Mouse (Mus musculus) thymus, adult 18-20 months (tissue): Measurements from ENCODE around the gene Khk.

ENCODE experiments used
- DNase-seq, 2 experiments: peaks; one replicate each; pipeline ENCODE4 v3.0.0; 2022; ENCODE audit warnings: mixed read lengths in 2 of 2

Khk gene

GRCm38 (mm10) chr5:30943004-30943403 is 21.8 kb downstream of the Khk start:
- DNase-seq, result no peak

- no peak for DNase-seq
Measured at GRCm38 (mm10) chr5:30944344-30944743, 23.1 kb downstream of the Khk start.

DNA sequence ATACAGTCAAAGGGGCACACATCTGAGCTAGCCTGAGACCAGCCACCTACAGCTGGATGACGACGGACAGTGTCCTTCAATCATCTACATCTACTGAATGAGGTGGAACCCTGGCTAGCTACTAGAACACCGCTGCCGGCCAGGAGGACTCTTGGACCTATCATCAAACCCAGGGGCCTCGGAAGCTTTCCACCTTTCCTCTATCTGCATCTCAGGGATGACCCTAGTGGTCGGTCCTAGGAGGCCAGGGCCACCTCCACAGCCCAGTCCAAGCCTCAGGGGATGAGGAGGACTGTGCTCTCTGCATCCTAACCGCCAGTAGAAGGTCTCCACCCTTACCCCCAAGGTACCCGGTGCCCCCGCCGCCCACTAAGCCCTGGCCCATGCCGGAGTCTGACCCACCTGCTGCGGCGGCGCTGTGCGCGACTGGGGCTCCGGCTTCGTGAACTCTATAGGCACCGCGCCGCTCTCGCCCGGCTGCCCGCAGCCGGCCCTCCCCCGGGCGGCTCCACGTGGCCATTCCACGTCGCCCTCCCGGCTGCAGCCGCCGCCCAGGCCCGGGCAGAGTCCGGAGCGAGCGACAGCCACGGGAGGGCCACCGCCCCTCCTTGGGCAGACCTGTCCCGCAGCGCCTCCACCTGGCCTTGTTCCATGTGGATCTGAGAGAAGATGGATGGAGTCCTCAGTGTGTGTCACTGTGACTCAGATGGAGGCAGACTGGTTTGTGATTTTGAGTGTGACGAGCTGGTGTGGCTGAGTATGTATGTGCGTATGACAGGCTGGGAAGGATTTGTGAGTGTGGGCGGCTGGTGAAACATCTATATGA is 23.9 kb downstream of the Khk start, which contains the start of gene Cgref1:
Cgref1 (minus strand) TSS at position 636 of the 826 bp plus-strand sequence.
- DNase-seq, result no peak

DNA sequence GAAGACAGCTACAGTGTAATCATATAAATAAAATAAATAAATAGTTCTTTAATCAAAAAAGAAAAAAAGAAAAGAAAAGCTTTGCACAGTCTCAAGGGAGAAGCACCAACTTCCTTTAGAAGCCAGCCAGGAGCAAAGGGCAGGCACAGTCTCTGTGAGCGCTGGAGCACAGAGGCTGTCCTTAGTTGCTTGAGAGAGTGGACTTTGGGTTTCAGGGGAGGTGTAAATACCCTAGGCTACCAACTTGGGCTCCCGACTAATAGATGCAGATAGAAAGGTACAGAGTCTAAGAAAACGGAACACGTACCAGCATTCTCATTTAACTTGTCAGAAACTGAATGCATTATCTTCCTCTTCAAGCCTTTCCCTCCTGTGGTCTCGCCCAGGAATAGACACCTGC is 27.4 kb downstream of the Khk start:
- DNase-seq, result no peak

DNA sequence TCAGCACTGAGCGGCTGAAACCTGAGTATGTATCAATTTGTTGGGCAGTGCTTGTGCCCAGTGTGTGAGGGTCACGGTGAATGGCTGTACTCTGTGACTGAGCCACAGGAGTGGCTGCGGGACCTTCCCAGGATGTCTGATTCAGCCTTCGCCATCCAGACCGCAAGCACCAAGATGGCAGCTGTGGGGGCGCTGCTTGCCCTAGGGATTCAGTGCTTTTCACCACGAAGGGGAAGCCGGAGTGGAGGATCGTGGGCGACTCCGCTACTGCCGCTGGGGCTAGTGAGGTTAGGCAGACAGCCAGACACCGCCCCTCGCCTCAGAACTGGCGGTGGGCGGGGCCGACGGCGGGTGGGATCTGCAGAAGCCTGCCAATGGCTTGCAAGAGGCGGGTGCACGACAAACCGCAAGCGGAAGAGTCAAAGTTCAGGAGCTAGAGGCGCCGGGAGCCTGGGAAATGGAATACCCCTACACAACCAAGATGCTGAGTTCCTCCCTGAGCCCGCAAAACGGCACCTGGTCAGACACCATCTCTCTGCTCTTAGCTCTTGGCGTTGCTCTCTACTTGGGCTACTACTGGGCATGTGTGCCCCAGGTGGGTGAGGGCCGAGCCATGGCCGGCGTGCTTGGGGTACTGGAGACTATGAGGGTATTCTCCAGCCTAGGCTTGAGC is 28.6 kb downstream of the Khk start:
- peak; percentile 93 for DNase-seq

- no peak for DNase-seq
Measured at GRCm38 (mm10) chr5:30950451-30950850, 29.2 kb downstream of the Khk start.

GRCm38 (mm10) chr5:30950922-30951321 is 29.7 kb downstream of the Khk start:
- no peak for DNase-seq

DNA sequence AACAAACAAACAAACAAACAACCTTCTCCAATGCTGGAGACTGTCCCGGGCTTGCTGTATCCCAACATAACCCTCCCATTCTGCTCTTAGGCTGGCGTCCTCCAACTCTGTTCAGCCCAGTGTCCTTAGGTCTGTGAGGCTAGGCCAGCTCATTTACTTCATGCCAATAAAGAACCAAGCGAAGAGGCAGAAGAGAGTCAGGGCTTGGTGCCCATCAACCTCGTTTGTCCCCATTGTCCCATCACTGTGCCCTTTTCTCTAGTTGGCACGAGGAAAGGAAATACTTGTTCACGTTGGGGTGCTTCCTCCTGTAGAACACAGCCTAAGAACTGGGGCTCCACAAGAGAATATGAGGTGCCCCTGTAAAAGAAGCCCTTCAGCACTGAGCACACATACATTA is 30.5 kb downstream of the Khk start:
- DNase-seq, result no peak

DNA sequence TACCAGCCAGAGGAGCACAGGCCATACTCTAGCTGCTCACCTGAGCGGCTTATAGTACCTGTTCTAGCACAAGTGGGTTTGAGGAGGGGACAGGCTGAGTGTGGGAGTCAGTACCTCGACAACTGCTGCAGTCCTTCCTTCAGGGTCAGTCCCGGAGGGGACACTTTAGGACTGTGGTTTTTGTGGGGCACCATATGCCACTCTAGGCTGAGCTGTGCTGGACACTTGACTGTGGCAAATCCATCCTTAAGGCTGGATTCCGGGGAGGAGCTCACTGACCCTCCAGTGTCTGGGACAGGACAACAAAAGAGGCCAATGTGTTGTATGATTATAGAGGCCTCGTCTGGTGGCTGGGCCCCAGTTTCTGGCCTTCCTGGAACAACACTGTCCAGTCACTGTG is 31.3 kb downstream of the Khk start:
- DNase-seq, result no peak

GRCm38 (mm10) chr5:30954065-30954464 is 32.8 kb downstream of the Khk start:
- no peak for DNase-seq

- DNase-seq, result no peak
Measured at GRCm38 (mm10) chr5:30954556-30954955, 33.3 kb downstream of the Khk start.

DNA sequence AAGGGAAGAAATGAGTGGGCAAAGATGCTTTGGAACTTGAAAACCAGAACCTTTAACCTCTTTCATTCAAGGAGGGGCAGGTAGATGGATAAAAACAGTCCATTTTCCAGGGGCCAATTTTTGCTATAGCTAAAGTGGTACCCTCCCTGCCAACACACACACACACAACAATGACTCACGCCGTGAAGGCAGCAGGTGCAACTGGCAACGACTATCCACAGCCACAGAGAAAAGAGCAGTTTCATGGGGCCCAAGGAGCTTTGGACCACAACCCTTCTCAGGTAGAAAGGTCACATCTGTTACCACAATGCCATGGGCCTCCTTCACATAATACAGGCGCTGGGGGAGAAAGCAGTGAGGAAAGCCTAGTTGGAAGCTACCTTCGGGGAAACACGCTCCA is 34.5 kb downstream of the Khk start:
- DNase-seq, result no peak

DNA sequence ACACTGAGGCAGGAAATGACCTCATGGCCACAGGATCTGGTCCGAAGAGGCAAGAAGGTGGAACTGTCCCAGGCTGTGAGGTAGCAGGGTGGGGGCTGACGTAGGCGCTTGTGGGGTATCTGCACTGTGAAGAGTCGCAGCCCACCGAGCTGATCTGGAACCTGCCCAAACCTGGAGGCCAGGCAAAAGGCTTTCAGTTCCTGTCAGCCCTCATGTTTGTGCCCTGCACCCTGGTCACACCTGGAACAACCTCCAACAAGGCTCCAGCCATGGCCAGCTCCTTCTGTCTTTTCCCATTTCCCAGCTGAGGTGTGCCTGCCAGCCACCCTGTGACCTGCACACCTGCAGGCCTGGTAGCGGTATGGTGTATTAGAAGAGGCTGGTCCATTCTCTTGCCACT is 36.7 kb downstream of the Khk start:
- DNase-seq, result no peak

- DNase-seq, result no peak
Measured at GRCm38 (mm10) chr5:30959198-30959854, 38.1 kb downstream of the Khk start.

DNA sequence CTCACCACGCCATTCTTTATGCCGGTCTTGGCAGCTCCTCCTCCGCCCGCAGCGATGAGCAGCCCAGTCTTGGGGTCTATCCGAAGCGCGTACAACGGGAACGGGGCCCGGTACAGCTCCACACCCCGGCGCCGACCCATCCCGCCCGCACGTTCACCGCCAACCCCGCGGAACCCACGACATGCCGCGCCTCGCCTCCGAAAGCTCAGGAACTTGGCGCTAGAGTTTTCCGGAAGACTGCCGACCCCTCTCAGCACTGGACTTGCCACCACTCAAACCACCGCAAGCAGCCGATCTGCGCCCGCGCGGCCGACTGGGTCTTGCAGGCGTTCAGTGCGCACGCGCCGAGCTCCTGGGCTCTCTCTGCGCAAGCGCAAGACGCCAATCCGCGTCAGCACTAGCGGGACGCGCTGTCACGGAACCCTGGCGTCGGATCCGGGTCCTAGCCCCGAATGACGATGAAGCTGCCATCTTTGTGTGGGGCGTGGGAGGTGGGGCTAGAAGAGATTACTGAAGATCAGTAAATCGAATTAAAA is 38.8 kb downstream of the Khk start, which contains the start of gene Preb:
Preb (minus strand) TSS at position 396 of the 536 bp plus-strand sequence.
- DNase-seq, result peak; percentile 97

DNA sequence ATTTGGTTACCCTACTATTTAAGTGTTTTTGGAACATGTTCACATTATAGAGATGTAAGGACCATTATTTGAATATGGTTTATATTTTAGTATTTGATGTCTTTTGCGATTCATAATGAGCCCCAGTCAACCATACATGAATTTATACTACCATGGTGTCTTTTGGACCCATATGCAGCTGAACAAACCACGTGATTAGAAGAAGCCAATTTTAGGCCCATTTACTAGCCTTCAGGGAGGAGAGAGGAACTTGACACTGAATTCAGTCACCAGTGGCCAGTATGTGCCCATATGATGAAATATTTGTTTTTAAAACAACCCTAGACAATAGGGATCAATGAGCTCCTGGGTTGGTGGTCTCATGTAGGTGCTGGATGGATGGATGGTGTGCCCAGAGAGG is 39.6 kb downstream of the Khk start:
- no peak for DNase-seq

DNA sequence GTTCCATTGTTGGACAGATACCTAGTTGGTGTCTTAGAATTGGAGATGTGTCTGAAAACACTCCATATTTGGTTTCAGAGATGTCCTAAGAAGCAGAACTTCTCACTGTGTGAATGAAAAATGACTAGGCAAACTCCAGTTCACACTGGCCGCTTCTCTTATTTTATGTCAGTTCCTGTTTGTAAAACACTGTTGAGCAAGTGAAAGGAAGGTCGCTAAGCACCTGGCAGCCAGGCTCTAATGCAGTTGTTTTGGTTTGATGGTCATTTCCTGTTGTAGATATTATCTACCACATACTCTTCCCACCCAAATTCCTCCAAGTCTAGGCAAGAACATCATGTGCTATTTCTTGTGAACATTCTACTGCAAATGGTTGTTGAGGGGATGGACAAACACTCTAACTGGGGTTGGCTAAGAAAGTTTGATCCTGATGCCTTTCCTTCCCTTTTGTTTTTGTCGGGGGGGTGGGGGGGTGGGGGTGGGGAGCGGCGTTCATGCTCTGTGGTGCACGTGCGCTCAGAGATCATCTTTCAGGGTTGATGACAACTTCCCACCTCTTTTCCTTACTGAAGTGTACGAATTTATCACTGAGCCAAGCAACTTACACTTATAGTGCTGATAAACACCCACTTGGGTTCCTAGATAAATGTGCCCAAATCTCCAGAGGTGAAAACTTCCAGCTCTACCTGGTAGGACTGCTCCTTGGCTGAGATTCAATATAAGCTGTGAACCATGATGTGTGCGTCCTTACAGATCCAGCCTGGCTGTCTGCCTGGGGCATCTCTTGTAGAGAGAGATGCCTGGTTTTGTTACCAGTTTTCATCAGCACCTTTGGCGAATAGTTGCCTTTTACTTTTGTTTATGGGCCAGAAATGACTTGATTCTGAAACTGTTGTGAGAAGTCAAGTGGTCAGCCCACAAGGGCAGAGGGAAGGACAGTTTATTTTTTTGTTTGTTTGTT is 40.6 kb downstream of the Khk start:
- DNase-seq, result no peak

DNA sequence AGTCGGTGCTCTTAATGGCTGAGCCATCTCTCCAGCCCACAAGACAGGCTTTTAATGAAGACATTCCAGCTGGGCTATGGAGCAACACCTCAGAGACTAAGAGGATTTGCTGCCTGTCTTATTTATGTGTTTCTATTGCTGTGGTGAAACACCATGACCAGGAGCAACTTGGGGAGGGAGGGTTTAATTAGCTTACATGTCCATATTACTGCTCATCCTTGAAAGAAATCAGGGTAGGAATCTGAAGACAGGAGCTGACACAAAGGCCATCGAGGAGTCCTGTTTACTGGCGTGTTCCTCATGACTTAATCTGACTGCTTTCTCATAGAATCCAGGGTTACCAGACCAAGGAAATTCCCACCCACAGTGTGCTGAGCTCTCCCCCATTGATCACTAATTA is 42.7 kb downstream of the Khk start:
- DNase-seq, result no peak

DNA sequence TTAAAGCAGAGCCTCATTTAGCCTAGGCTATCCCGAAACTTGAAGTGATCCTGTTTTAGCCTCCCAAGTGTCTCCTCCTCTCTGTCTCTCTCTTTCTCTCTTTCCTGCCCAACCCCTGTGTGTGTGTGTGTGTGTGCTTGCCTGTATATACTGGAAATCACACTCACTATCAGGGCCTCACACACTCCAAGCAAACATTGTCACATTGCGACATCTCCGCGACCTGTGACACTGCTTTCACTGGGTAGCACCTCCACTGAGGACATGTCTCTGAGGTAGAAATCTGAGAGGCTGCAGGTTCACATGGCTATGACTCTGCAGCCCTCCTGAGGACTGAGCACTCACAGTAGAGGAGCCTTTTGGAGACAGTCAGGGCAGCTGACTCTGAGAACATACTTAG is 45.0 kb downstream of the Khk start:
- no peak for DNase-seq

DNA sequence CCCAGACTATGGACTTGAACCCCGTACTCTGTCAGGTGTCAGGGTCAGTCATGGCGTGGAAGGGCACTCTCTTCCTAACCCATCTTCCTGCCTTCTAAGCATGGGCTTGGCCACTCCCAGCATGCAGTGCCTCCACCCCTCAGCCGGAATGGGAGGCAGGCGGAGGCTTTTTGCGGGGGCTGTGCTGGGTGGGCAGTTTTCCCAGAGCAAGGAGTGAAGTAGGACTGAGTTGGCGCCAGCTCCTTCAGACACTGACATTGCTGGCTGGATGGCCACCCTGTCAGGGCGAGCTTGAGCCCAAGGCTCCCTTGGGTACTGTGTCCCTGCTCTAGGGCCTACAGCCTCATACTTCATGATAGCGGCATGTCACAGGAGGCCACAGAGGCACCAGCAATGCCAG is 47.2 kb downstream of the Khk start, which contains the start of gene Tcf23:
Tcf23 (plus strand) TSS at position 247 of the 400 bp plus-strand sequence.
- DNase-seq, result no peak

- no peak for DNase-seq
Measured at GRCm38 (mm10) chr5:30969440-30969839, 48.2 kb downstream of the Khk start.
